Mouse (Mus musculus) stomach, adult 2 months (tissue): ENCODE results near the gene Kcnmb4. TPM values are rescaled to one million over a fixed set of nuclear protein-coding genes. Genes with fewer than 3 reads are reported as not detected.

ENCODE experiments used
- polyA plus RNA-seq: library from polyadenylated mRNA; depleted of rRNA; stranded (reverse); fragments of >200 nt; gene quantifications from 2 replicates; pipeline ENCODE4 v1.2.3, GENCODE M21; 2012; rRNA removed

Kcnmb4 gene
- polyA plus RNA-seq = 4.8 and 7.9 TPM in 2 replicates

DNA sequence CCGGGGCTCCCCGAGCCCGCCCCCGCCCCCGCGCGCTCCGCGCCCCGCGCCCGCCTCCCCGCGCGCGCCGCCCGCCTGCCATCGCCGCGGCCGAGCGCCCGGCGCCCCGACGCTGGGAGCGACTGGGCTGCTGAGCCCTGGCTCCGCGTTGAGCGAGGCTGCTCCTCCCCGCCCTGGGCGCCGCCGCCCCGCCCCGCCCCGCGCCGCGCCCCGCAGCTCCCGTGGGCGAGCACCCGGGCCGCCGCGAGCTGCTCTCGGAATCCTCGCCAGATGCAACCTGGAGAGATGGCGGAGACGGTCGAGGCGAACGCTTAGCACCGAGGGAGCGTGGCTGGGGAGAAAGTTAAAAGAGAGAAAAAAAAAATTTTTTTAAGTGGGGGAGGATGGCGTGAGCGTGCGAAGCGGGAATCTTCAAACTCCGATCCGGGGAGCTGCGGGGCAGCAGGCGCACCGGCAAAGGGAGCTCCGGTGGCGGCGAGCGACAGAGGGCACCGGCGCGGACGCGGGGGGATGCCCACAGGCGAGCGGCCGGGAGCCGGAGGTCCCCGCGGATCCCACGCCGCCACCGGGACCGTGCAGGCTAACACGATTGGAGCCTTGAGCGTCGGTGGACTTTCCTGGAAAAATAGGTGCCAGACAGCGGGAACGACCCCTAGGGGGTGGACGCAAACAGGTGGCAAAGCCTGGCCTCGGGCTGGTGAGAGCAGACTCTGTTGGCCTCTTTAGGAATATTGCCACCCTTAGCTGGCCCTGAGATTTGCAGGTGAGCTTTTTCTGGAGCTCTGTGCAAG is at the start of gene Kcnmb4:
TSS of gene Kcnmb4 (minus strand) at position 120 of the 791 bp plus-strand sequence.

Other genes starting within 250 kb of the Kcnmb4 start
- 0.77 and 1.6 TPM in 2 replicates for gene Ptprb, start 198.4 kb downstream of the Kcnmb4 start, polyA plus RNA-seq
- 2.7 and 2.9 TPM in 2 replicates for gene Cnot2, start 107.6 kb upstream of the Kcnmb4 start, polyA plus RNA-seq